Mouse (Mus musculus) cerebellum, postnatal 36 days (tissue): ENCODE measurements around the gene Ddx4.

Experiments
- DNase-seq, 2 experiments: peaks; one replicate each; pipeline ENCODE4 v3.0.0; 2021 to 2022; ENCODE audit warnings: mixed read lengths in 2 of 2

The Ddx4 gene

GRCm38 (mm10) chr13:112652205-112652604, at the start of gene Ddx4:
Gene Ddx4, minus strand, starts transcription at chr13:112652475.
- no peak for DNase-seq

GRCm38 (mm10) chr13:112701256-112701655, 49.0 kb upstream of the Ddx4 start:
- no peak for DNase-seq

- DNase-seq: no peak
These were observed 43.4 kb upstream of the Ddx4 start for GRCm38 (mm10) chr13:112695526-112696240.

- DNase-seq: no peak
These were observed 40.7 kb upstream of the Ddx4 start for GRCm38 (mm10) chr13:112692870-112693553.

GRCm38 (mm10) chr13:112686155-112686554, 33.9 kb upstream of the Ddx4 start:
- no peak for DNase-seq

- DNase-seq: no peak
These were observed 31.7 kb upstream of the Ddx4 start for GRCm38 (mm10) chr13:112683970-112684369.

- no peak for DNase-seq
These were observed 31.0 kb upstream of the Ddx4 start for GRCm38 (mm10) chr13:112683312-112683711.

GRCm38 (mm10) chr13:112678154-112678553, 25.9 kb upstream of the Ddx4 start:
- no peak for DNase-seq

GRCm38 (mm10) chr13:112673899-112674447, 21.7 kb upstream of the Ddx4 start:
- peak; percentile 47 to 60 for DNase-seq

GRCm38 (mm10) chr13:112672797-112673196, 20.5 kb upstream of the Ddx4 start:
- no peak for DNase-seq

GRCm38 (mm10) chr13:112671708-112672107, 19.4 kb upstream of the Ddx4 start:
- no peak for DNase-seq

GRCm38 (mm10) chr13:112667215-112667614, 14.9 kb upstream of the Ddx4 start:
- DNase-seq: no peak

- DNase-seq: no peak
These were observed 14.3 kb upstream of the Ddx4 start for GRCm38 (mm10) chr13:112666433-112667024.

- DNase-seq: no peak
These were observed 9.4 kb upstream of the Ddx4 start for GRCm38 (mm10) chr13:112661687-112662086.

- peak; percentile 90 to 92 for DNase-seq
These were observed 8.5 kb upstream of the Ddx4 start, which contains the start of gene Slc38a9 for GRCm38 (mm10) chr13:112660574-112661381. Gene Slc38a9, plus strand, starts transcription at chr13:112660751.

GRCm38 (mm10) chr13:112659986-112660573, 7.8 kb upstream of the Ddx4 start:
- DNase-seq: no peak

- DNase-seq: no peak
These were observed 1.1 kb downstream of the Ddx4 start for GRCm38 (mm10) chr13:112651183-112651582.

- DNase-seq: no peak
These were observed 6.6 kb downstream of the Ddx4 start for GRCm38 (mm10) chr13:112645529-112646186.

GRCm38 (mm10) chr13:112644996-112645395, 7.3 kb downstream of the Ddx4 start:
- DNase-seq: no peak

GRCm38 (mm10) chr13:112642897-112643296, 9.4 kb downstream of the Ddx4 start:
- DNase-seq: no peak

GRCm38 (mm10) chr13:112639111-112639510, 13.2 kb downstream of the Ddx4 start:
- no peak for DNase-seq

GRCm38 (mm10) chr13:112636498-112636897, 15.8 kb downstream of the Ddx4 start:
- no peak for DNase-seq
